Mouse (Mus musculus): Measurements from ENCODE around the gene Hes2.

The Hes2 gene

DNA sequence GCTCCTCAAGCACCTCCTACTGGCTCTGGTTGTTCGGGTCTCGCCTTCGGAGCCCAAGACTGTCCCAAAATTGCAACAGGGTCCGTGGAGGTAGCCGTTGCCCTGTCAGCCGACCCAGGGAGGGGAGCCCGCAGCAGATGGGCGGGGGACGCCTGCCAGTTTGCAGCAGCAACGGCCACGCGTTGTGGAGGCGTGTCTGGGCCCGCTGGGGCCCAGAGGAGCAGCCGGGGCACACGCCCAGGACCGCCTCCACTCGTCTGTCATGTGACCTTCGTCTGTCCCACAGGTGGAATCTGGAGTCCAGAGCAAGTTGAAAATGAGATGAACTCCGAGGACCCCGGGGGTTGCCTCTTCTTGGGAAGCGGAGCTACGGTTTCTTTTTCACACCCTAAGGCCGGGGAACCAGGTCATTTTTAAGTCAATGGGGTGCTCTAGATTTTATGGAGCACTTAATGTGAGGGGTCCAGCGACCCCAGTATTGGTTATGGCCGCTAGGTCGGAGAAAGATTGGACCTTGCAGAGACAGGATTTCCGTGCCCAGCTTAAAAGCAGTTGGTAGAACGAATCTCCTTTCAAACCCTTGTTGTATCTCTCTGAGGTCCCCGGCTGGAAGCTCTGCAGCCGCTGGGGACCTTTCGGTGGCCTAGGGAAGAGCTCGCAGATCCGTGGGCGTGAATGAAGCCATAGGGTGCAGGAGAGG lies at the start of gene Hes2:
TSS of gene Hes2 (plus strand) at position 283 of the 700 bp plus-strand sequence.
- in situ Hi-C loops (cut with MboI, MseI), result no loop called here

DNA sequence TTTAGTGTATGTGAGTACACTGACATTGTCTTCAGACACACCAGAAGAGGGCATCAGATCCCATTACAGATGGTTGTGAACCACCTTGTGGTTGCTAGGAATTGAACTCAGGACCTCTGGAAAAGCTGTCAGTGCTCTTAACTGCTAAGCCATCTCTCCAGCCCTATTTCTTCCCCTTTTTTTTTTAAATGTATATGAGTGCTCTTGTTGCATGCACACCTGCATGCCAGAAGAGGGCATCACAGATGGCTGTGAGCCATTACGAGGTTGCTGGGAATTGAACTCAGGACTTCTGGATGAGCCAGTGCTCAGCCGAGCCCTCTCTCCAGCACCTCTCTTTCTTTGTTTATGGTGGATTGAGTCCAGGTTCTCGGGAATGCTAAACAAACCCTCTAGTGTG lies 49.2 kb upstream of the Hes2 start:
- in situ Hi-C loops (cut with MboI, MseI), result no loop called here

GRCm38 (mm10) chr4:152110689-152111088 lies 48.0 kb upstream of the Hes2 start:
- in situ Hi-C loops (cut with MboI, MseI), result no loop called here

DNA sequence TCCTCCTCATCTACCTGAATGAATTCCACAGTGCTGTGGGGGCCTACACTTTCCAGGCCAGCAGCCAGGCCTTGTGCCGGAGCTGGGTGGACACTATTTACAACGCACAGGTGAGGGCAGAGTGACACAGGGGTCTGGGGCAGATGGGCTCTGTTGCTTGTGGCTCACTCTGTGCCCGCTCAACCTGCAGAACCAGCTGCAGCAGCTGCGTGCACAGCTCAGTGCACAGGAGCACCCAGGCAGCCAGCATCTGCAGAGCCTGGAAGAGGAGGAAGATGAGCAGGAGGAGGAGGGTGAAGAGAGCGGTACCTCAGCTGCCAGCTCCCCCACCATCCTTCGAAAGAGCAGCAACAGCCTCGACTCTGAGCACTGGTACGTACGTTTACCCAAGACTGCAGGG lies 46.3 kb upstream of the Hes2 start:
- in situ Hi-C loops (cut with MboI, MseI), result no loop called here

DNA sequence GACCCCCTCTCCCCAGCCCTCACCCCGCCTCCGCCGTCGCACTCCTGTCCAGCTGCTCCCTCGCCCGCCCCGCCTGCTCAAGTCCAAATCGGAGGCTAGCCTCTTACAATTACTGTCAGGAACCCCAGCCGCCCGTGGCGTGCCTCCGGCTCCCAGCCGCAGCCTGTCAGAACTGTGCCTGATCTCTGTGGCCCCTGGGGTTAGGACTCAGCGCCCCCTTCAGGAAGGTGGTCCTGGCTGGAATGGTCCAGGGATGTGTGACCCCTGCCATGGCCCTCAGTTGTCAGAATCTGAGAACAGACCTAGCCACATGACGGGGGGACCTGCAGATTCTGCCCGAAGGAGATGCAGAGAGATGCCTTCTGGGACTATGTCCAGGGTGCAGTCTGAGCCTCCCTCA lies 44.6 kb upstream of the Hes2 start:
- in situ Hi-C loops (cut with MboI, MseI), result no loop called here

- in situ Hi-C loops (cut with MboI, MseI), result no loop called here
Measured at GRCm38 (mm10) chr4:152115921-152116612, 42.6 kb upstream of the Hes2 start, which contains the start of gene Tnfrsf25. Gene Tnfrsf25 (plus strand): TSS chr4:152115934.

DNA sequence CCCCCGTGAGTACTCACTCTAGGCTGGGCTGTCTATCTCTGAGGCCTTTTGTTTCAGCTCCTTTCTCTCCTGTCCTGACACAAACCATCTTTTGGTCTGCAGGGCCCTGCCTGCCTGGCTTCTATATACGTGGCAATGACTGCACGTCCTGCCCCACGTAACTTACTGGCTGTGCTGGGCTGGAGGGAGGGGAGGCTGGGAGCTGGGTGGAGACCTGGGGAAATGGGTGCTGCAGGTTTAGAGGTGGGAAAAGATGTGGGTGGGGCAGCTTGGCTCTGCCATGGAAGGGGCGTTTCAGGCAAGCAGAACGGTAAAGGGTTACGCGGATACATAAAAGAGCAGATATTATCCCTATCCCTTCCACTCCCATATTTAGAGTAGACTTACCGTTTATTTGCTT lies 41.1 kb upstream of the Hes2 start:
- in situ Hi-C loops (cut with MboI, MseI), result no loop called here

DNA sequence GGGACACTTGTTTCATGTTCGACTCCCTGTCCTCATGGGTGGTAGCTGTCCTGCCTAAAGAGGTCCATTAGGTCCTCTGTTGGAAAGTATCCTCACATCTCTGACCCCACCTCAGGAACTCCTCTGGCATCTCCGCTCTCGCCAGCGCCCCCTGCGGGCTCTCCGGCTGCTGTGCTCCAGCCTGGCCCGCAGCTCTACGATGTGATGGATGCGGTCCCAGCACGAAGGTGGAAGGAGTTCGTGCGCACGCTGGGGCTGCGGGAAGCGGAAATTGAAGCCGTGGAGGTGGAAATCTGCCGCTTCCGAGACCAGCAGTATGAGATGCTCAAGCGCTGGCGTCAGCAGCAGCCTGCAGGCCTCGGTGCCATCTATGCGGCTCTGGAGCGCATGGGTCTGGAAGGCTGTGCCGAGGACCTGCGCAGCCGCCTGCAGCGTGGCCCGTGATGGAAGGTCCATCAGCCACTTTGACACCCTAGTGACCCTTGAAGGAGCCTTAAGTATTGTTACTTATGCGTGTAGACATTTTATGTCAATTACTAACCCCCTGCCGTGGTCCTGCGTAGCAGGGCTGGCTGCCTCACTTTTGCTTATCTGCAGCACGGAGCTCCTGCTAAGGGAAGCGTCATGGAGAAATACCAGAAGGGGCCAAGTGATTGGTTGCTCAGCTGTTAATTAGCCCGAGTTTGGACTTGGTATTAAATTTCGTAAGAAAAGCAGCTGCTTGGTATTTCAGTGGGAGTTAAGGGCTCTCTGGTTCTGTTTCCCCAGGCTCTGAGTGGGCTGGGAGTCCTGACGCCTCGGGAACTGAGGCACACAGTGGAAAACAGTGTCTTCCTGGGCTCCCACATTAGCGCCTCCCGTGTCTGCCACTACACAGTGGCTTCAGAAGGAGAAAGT lies 39.0 kb upstream of the Hes2 start:
- in situ Hi-C loops (cut with MboI, MseI), result loop anchor here (10.0 kb wide), 1 partner anchor 1205 kb away; the partner anchor contains the start of genes Park7 and Tnfrsf9

- in situ Hi-C loops (cut with MboI, MseI), result loop anchor here (10.0 kb wide), 1 partner anchor 1206 kb away; the partner anchor contains the start of genes Park7 and Tnfrsf9
Measured at GRCm38 (mm10) chr4:152120311-152121182, 38.1 kb upstream of the Hes2 start.

DNA sequence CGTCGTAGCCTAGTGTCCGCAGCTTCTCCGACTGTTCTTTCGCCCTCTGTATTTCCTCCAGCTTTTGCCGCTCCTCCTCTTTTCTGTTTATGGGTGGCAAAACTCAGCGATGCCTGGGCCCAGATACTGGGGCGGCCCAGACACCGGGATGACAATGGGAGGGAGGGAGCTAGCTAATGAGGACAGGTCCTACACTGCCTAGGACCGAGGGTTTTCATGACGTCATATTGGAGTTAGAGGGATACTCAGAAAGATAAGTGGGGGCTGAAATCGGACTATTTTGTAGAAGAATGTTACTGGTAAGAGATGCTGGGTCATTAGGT lies 37.5 kb upstream of the Hes2 start:
- in situ Hi-C loops (cut with MboI, MseI), result loop anchor here (10.0 kb wide), 1 partner anchor 1206 kb away; the partner anchor contains the start of genes Park7 and Tnfrsf9

- in situ Hi-C loops (cut with MboI, MseI), result loop anchor here (10.0 kb wide), 1 partner anchor 1210 kb away; the partner anchor contains the start of genes Park7 and Tnfrsf9
Measured at GRCm38 (mm10) chr4:152124361-152124961, 34.2 kb upstream of the Hes2 start.

GRCm38 (mm10) chr4:152125161-152126025 lies 33.3 kb upstream of the Hes2 start:
- in situ Hi-C loops (cut with MboI, MseI), result loop anchor here (10.0 kb wide), 1 partner anchor 1211 kb away; the partner anchor contains the start of genes Park7 and Tnfrsf9

- in situ Hi-C loops (cut with MboI, MseI), result loop anchor here (10.0 kb wide), 1 partner anchor 1211 kb away; the partner anchor contains the start of genes Park7 and Tnfrsf9
Measured at GRCm38 (mm10) chr4:152126026-152126920, 32.4 kb upstream of the Hes2 start.

DNA sequence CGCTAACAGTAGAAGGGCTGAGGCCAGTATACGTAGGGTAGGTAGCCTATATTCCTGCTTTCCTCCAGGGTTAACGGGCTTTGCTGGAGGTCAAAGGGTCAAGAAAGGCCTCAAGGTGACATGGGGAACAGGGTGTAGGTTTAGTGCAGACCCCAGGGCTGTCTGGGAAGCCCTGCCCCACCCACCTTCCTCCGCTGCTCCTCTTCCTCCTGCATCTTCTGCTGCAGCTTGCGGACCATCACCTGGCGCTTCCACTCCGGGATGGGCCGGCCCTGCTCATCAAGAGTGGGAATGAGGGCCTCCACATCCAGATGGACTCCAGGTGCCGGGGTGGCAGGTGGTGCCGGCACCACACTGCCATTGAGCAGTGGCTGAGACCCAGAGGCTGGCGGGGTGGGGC lies 30.8 kb upstream of the Hes2 start:
- in situ Hi-C loops (cut with MboI, MseI), result loop anchor here (10.0 kb wide), 1 partner anchor 1213 kb away; the partner anchor contains the start of genes Park7 and Tnfrsf9

GRCm38 (mm10) chr4:152128784-152129183 lies 29.9 kb upstream of the Hes2 start:
- in situ Hi-C loops (cut with MboI, MseI), result loop anchor here (10.0 kb wide), 1 partner anchor 1214 kb away; the partner anchor contains the start of genes Park7 and Tnfrsf9

- in situ Hi-C loops (cut with MboI, MseI), result loop anchor here (10.0 kb wide), 1 partner anchor 1215 kb away; the partner anchor contains the start of genes Park7 and Tnfrsf9
Measured at GRCm38 (mm10) chr4:152129395-152129930, 29.2 kb upstream of the Hes2 start.

DNA sequence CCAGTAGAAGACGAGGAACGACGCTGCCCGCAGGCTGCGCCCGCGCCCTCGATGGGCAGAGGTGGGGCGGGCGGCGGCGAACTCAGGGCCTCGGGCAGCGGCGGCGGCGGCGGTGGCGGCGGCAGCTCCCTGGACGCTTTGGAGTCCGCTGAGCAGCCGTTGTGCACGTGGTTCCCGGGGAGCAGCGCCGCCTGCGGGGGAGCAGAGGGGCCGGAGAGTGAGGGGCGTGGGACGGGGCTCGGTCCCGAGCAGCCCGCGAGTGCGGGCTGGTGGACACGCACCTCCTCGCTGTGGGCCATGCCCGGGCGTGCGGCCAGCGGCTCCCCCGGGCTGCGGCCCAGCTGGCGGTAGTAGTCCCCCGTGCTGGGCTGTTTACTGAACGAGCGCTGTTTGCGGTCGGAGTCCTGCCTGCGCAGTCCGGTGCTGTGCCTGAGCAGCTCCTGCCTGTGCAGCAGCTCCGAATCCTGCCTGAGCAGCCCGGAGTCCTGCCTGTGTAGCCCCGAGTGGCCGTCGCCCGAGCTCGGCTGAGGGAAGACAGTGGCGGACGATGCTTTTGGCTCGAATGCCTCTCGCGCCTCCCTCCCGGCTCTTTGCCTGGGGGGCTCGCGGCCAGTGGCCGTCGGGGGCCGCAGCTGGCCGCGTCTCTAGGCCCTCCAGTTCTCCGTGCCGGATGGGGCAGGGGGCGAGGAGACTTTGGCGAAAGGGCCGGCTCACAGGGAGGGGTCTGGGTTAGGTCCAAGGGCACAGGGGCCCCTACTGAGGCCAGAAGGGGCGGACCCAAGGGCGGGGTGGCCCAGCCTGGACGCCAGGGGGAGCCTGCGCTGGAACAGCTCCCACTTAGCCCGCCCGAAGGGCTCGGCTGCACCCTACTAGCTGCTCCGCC lies 27.7 kb upstream of the Hes2 start:
- in situ Hi-C loops (cut with MboI, MseI), result no loop called here

All from regulatory T cell (primary cell).